Mouse (Mus musculus) A20 (cell line): ENCODE data around the gene Dennd4a.

ENCODE experiments used
- DNase-seq: peaks from one replicate; pipeline ENCODE4 v3.0.0-alpha.2; 2011; ENCODE audit warnings: low read depth, low spot score

The Dennd4a gene

GRCm38 (mm10) chr9:64957276-64957675, 146.1 kb downstream of the Dennd4a start:
- no peak for DNase-seq

GRCm38 (mm10) chr9:64960117-64960977, 149.2 kb downstream of the Dennd4a start, which contains the start of gene Ints14:
TSS of gene Ints14 (plus strand) at chr9:64960905.
- DNase-seq, result peak; percentile 99

GRCm38 (mm10) chr9:64960978-64961320, 149.8 kb downstream of the Dennd4a start:
- no peak for DNase-seq
